Mouse (Mus musculus): ENCODE data around the gene Trim30a. TPM values are rescaled to one million over a fixed set of nuclear protein-coding genes. Genes with fewer than 3 reads are reported as not detected.
A peak's percentile ranks its signal among the peaks of the same experiment; 100 is the strongest.
"Not testable (repeated sequence)": the region's sequence is repeated elsewhere in the genome, so short reads cannot be mapped to it uniquely, and the experiment has no call there.

The Trim30a gene
- polyA plus RNA-seq (2012; ENCODE audit: insufficient read depth, insufficient read length, missing spikeins): 4.0 and 5.3 TPM in 2 replicates

DNA sequence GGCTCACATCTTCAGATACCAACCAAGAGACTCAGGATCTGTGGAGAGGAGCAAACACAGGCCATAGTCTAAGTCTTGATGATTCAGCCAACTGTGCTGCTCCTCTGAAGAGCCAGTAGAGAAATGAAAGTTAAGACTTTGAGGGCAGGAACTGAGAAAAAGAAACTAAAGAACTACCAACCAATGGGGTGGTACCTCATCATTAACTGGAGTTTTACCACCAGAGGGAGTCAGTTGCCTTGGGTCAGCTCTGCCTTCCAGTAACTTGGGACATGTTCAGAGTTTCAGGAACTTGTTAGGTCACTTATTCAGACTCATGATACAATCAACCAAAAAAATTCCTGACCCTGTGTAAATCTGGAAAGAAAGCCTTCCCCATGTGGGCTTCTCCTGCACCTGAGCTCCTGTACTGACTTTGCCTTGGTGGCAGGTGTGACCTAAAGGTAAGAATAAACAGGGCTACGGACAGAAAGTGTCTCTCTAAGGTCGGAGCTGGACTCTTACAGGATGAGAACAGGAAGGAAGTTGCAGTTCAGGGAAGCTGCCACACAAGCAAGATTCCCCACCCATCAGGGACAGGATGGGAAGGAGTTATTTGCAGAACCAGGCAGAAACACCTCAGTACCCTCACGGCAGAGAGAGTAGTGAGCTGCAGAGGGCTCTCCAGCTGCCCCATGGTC lies at the start of gene Trim30a:
Gene Trim30a (minus strand): TSS at position 129 of the 680 bp plus-strand sequence.
- peak within 1 kb of the TSS; percentile 93 for H3K27ac ChIP-seq (replicated peaks; ENCODE audit: low read depth, low read length)
- peaks cover 2% of the 10 kb centered on the region; the same call in 1 of the 2 replicates for H3K4me1 ChIP-seq (ENCODE audit: control insufficient read depth, insufficient read depth, insufficient read length, low read length)
- peak within 1 kb of the TSS; percentile 62 for H3K4me3 ChIP-seq (ENCODE audit: insufficient read depth, low read depth, low read length)

- H3K4me1 ChIP-seq (ENCODE audit: control insufficient read depth, insufficient read depth, insufficient read length, low read length): not testable (repeated sequence)
- peak within 1 kb of the TSS; percentile 74 for H3K27ac ChIP-seq (replicated peaks; ENCODE audit: low read depth, low read length)
- peak within 1 kb of the TSS; percentile 58 for H3K4me3 ChIP-seq (ENCODE audit: insufficient read depth, low read depth, low read length)
Measured at GRCm38 (mm10) chr7:104507421-104508065, 42.5 kb upstream of the Trim30a start, which contains the start of gene Trim30d. Gene Trim30d, minus strand, starts transcription at chr7:104507849.

GRCm38 (mm10) chr7:104501589-104502371 lies 36.8 kb upstream of the Trim30a start:
- H3K27ac ChIP-seq (replicated peaks; ENCODE audit: low read depth, low read length): no peak overlapping the region
- H3K4me1 ChIP-seq (ENCODE audit: control insufficient read depth, insufficient read depth, insufficient read length, low read length): no peaks in the 10 kb centered on the region
- H3K4me3 ChIP-seq (ENCODE audit: insufficient read depth, low read depth, low read length): peak overlapping the region; percentile 49

DNA sequence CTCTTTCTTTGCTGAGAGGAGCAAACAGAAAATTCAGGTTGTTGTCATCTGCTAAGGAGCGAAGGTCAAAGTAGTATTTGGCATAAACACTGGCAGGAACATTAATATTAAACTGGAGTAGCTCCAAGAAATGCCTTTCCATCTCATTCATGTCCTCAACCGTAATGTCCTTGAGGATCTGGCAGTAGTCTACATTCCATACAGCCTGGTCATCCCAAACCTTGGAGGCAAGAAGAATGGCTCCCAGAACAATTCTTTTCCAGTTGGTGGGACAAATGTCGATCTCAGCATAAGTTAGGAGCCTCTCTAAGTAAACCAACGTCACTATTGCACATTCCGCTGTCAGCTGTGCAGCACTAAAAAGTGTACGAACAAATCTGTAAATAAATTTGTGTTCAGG lies 36.2 kb upstream of the Trim30a start:
- H3K4me1 ChIP-seq (ENCODE audit: control insufficient read depth, insufficient read depth, insufficient read length, low read length); H3K27ac ChIP-seq (replicated peaks; ENCODE audit: low read depth, low read length): not testable (repeated sequence)

DNA sequence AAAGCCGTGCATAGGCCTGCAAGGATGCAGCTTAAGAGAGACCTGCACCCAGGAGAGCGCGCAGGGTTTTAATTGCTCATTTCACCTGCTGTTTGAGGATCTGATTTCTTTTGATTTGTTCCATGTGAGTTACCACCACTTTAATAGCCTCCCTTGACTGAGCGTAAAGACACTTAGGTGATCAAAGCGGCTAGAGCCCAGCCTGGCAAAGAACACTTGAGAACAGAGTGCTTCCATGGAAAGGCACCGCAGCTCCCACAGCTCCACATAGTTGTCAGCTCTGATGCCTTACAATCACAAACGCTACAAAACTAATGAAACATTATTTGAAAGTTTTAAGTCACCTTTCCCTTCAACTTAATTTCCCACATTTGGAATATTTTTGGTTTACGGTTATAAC lies 34.5 kb upstream of the Trim30a start:
- H3K4me1 ChIP-seq (ENCODE audit: control insufficient read depth, insufficient read depth, insufficient read length, low read length); H3K4me3 ChIP-seq (ENCODE audit: insufficient read depth, low read depth, low read length); H3K27ac ChIP-seq (replicated peaks; ENCODE audit: low read depth, low read length): not testable (repeated sequence)

More for the DNA sequence above, 36.2 kb upstream of the Trim30a start:
- H3K4me3 ChIP-seq (ENCODE audit: insufficient read depth, low read depth, low read length): not testable (repeated sequence)

- peak overlapping the region; percentile 94 for H3K27ac ChIP-seq (replicated peaks; ENCODE audit: low read depth, low read length)
- H3K4me3 ChIP-seq (ENCODE audit: insufficient read depth, low read depth, low read length): peak overlapping the region; percentile 61
- H3K4me1 ChIP-seq (ENCODE audit: control insufficient read depth, insufficient read depth, insufficient read length, low read length): peaks cover 7% of the 10 kb centered on the region; the same call in 1 of the 2 replicates
Measured at GRCm38 (mm10) chr7:104445961-104446645, 18.9 kb downstream of the Trim30a start.

DNA sequence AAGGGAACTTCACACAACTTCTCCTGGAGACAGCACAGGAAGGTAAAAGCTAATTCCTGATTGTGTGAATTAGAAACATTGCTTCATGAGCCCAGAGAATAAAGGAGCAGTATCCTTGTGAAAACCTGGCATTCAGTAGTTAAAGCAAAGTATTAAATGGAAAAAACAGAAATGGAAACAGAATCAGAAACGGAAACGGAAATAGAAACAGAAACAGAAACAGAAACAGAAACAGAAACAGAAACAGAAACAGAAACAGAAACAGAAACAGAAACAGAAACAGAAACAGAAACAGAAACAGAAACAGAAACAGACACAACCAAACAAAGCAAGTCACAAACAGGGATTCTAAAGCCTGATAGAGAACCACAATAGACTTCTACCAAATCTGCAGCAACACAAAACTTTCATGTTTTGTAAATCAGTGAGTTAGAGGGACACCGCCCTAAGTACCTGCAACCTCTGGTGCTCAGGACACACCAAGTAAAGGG lies 60.5 kb downstream of the Trim30a start:
- no peak overlapping the region for H3K27ac ChIP-seq (replicated peaks; ENCODE audit: low read depth, low read length)
- H3K4me3 ChIP-seq (ENCODE audit: insufficient read depth, low read depth, low read length): no peak overlapping the region
- no peaks in the 10 kb centered on the region for H3K4me1 ChIP-seq (ENCODE audit: control insufficient read depth, insufficient read depth, insufficient read length, low read length)

- no peaks in the 10 kb centered on the region for H3K4me1 ChIP-seq (ENCODE audit: control insufficient read depth, insufficient read depth, insufficient read length, low read length)
- H3K4me3 ChIP-seq (ENCODE audit: insufficient read depth, low read depth, low read length): no peak overlapping the region
- H3K27ac ChIP-seq (replicated peaks; ENCODE audit: low read depth, low read length): no peak overlapping the region
Measured at GRCm38 (mm10) chr7:104401140-104401539, 63.9 kb downstream of the Trim30a start.

GRCm38 (mm10) chr7:104400698-104401097 lies 64.3 kb downstream of the Trim30a start, which contains the start of gene Trim30c:
Gene Trim30c, minus strand, starts transcription at chr7:104400837.
- Histone ChIP-seq H3K27ac (replicated peaks; ENCODE audit: low read depth, low read length) (no peak within 1 kb of the TSS), H3K4me3 (ENCODE audit: insufficient read depth, low read depth, low read length) (no peak within 1 kb of the TSS), H3K4me1 (ENCODE audit: control insufficient read depth, insufficient read depth, insufficient read length, low read length) (no peaks in the 10 kb centered on the region)

DNA sequence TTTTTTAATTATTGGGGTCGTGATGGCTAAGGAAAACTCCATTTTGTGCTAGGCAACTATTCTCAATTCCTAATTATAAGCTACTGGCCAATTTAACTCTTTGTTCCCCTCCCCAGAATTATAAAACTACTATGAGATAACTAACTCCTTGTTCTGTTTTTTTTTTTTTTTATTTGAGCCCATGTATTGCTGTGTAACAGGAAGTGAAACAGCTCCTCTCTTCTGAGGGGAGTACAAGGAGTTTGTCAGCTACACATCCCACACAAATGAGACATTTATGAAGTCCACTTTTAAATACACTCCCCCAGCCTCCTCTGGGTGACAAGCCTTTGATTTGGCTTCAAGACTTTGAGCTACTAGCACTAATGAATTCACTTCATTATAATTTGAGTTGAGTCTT lies 66.5 kb downstream of the Trim30a start:
- no peak overlapping the region for H3K4me3 ChIP-seq (ENCODE audit: insufficient read depth, low read depth, low read length)
- no peak overlapping the region for H3K27ac ChIP-seq (replicated peaks; ENCODE audit: low read depth, low read length)
- no peaks in the 10 kb centered on the region for H3K4me1 ChIP-seq (ENCODE audit: control insufficient read depth, insufficient read depth, insufficient read length, low read length)

DNA sequence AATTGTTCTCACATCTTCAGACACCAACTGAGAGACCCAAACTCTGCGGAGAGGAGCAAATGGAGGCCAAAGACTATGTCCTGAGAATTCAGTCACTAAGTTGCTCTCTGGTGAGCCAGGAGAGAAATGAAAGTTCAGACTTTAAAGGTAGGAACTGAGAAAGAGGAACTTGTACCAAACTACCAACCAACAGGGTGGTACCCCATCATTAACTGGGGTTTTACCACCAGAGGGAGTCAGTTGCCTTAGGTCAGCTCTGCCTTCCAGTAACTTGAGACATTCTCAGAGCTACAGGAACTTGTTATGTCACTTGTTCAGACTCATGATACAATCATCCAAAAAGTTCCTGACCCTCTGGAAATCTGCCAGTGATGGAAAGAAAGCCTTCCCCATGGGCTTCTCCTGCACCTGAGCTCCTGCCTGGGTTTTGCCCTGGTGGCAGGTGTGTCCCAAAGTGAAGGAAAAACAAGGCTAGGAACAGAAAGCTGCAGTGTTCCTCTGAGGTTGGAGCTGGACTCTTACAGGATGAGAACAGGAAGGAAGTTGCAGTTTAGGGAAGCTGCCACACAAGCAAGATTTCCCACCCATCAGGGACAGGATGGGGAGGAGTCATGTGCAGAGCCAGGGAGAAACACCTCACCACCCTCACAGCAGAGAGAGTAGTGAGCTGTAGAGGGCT lies 95.1 kb downstream of the Trim30a start, which contains the start of gene Trim30b:
Gene Trim30b (minus strand): TSS at position 149 of the 679 bp plus-strand sequence.
- H3K27ac ChIP-seq (replicated peaks; ENCODE audit: low read depth, low read length): peak within 1 kb of the TSS; percentile 52
- no peaks in the 10 kb centered on the region for H3K4me1 ChIP-seq (ENCODE audit: control insufficient read depth, insufficient read depth, insufficient read length, low read length)
- H3K4me3 ChIP-seq (ENCODE audit: insufficient read depth, low read depth, low read length): no peak within 1 kb of the TSS

DNA sequence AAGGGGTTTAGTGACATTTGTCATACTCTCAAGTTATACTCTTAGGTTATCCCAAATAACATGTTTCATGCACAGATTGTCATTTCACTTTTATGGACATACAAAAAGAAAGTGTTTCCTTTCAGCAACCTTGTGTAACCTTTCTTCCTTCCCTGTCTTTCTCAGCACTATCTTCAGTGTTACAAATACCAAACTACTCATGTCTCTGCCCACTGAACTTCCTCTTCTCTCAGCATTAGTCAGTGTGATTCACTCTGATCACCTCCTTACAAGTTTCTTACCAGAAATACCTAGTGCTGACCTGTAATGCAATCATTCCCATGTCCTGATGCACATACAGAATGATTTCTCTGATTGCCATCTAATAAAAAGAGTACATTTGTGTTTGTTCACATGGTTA lies 98.7 kb downstream of the Trim30a start:
- Histone ChIP-seq H3K4me1 (ENCODE audit: control insufficient read depth, insufficient read depth, insufficient read length, low read length) (no peaks in the 10 kb centered on the region), H3K27ac (replicated peaks; ENCODE audit: low read depth, low read length) (no peak overlapping the region), H3K4me3 (ENCODE audit: insufficient read depth, low read depth, low read length) (no peak overlapping the region)

All from brown adipose tissue, adult 24 weeks (tissue).